In the genomic region with DNA sequence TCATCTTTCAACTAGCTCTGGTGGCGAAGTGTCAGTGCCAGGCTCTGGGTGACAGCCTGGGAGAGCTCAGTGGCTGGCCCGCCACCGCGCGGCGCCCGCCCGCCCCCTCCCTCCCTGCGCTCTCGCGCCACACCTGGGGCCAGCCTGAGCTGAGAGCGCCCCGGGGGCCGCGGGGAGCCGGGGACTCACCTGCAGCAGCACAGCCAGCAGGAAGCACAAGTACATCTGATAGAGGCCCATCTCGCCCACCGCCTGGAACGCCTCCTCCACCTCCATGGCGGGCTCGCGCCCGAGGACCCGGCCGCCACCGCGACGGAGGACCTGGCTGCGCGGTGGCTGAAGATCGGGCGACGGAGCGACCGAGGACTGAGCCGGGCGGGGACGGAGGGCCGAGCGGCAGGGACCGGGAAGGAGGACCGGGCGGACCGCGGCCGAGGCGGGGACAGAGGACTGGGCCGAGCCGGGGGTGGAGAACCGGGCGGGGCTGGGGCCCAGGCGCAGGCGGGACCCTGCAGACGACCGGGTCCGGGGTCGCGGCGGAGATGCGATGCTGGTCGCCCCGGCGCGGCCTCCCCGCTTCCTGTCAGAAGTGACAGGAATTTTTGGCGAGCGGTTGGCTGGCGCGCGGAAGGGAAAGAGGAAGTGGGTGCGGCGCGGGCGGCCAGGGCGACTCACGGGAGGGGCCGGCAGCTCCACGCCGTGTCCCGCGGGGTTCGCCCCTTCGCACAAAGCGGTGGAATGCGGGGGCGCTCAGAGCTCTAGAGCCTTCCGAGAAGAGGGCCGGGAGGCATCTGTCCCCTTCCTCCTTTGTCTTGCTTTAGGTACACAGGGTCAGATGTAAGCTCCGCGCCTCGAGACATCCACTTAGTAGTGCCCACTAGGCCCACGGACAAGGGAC, we compare ENCODE assay signal across 8 mouse cellular contexts. TPM values are rescaled to one million over a fixed set of nuclear protein-coding genes. Genes with fewer than 3 reads are reported as not detected.
DNase-seq lines count a peak whose midpoint lies in the region; ATAC-seq lines count a peak whose summit lies in the region.

A gene (minus strand): TSS at position 611 of the 898 bp plus-strand sequence.

- H3K9ac ChIP-seq in embryonic facial prominence, embryonic 11.5 days (replicated peaks; ENCODE audit: low read length), result peak within 1 kb of the TSS; percentile 90
- H3K9ac ChIP-seq in liver, embryonic 13.5 days, result peak within 1 kb of the TSS; percentile 72

- under 1% methylated on average over 84 of the region's 92 CpGs for WGBS in embryonic facial prominence, embryonic 11.5 days
- under 1% methylated on average over 87 of the region's 92 CpGs for WGBS in liver, embryonic 13.5 days (ENCODE audit: insufficient replicate concordance)

- DNase-seq in left cerebral cortex, adult 18-20 months (ENCODE audit: low spot score in 2 of 2), result peak; percentile 54 to 64
- no peak for DNase-seq in left cerebral cortex, adult 11 months (ENCODE audit: low spot score)
- peak; percentile 60 for DNase-seq in embryonic facial prominence, embryonic 11.5 days (ENCODE audit: low spot score)
- DNase-seq in heart, adult 9 months (ENCODE audit: low spot score in 2 of 2), result peak; percentile 75 to 79
- DNase-seq in kidney, adult 9 months, result peak; percentile 45
- peak; percentile 7 for DNase-seq in liver, embryonic 13.5 days
- DNase-seq in naive thymus-derived CD4-positive, alpha-beta T cell, adult 2 months (ENCODE audit: low read depth), result peak; percentile 55
- peak; percentile 56 for DNase-seq in splenic B cell, adult 2 months (ENCODE audit: low read depth, low spot score)

- peak within 1 kb of the TSS; percentile 66 for H3K27ac ChIP-seq in embryonic facial prominence, embryonic 11.5 days (replicated peaks; ENCODE audit: low read depth, low read length)
- H3K27ac ChIP-seq in liver, embryonic 13.5 days, result peak within 1 kb of the TSS; percentile 43

- no peaks in the 10 kb centered on the region for H3K9me3 ChIP-seq in embryonic facial prominence, embryonic 11.5 days (replicated peaks; ENCODE audit: control insufficient read depth, low read length)
- no peaks in the 10 kb centered on the region for H3K9me3 ChIP-seq in liver, embryonic 13.5 days (replicated peaks)

- H3K36me3 ChIP-seq in embryonic facial prominence, embryonic 11.5 days (replicated peaks; ENCODE audit: control insufficient read depth, insufficient read depth, low read depth, low read length), result no peaks in the 10 kb centered on the region
- no peaks in the 10 kb centered on the region for H3K36me3 ChIP-seq in liver, embryonic 13.5 days
- no peaks in the 10 kb centered on the region for H3K36me3 ChIP-seq in splenic B cell, adult 2 months (ENCODE audit: control insufficient read depth, insufficient read depth, low read length, poor library complexity, severe bottlenecking)

- peak within 1 kb of the TSS; percentile 81 for H3K4me3 ChIP-seq in embryonic facial prominence, embryonic 11.5 days (ENCODE audit: low read depth, low read length)
- H3K4me3 ChIP-seq in liver, embryonic 13.5 days (replicated peaks), result peak within 1 kb of the TSS; percentile 67

- peak; percentile 80 for ATAC-seq in embryonic facial prominence, embryonic 11.5 days (replicated peaks; ENCODE audit: insufficient number of reproducible peaks, low FRiP score, low TSS enrichment, low read depth)
- ATAC-seq in liver, embryonic 13.5 days (ENCODE audit: low read depth), result peak; percentile 75

- no peaks in the 10 kb centered on the region for H3K4me1 ChIP-seq in embryonic facial prominence, embryonic 11.5 days (ENCODE audit: control insufficient read depth, insufficient read depth, low read length)
- H3K4me1 ChIP-seq in liver, embryonic 13.5 days (replicated peaks), result peaks cover 10% of the 10 kb centered on the region

- H3K27me3 ChIP-seq in embryonic facial prominence, embryonic 11.5 days (ENCODE audit: control insufficient read depth, insufficient read depth, low read length), result no peaks in the 10 kb centered on the region
- peaks cover 18% of the 10 kb centered on the region for H3K27me3 ChIP-seq in liver, embryonic 13.5 days
- H3K27me3 ChIP-seq in splenic B cell, adult 2 months (ENCODE audit: control insufficient read depth, insufficient read depth, low read length, poor library complexity, severe bottlenecking), result no peaks in the 10 kb centered on the region

- peak within 1 kb of the TSS; percentile 91 for H3K4me2 ChIP-seq in embryonic facial prominence, embryonic 11.5 days (ENCODE audit: low read depth, low read length)
- peak within 1 kb of the TSS; percentile 78 for H3K4me2 ChIP-seq in liver, embryonic 13.5 days

RNA-seq across cellular contexts. Expression of the gene that starts here (rescaled TPM):
- total RNA-seq in left cerebral cortex, adult 18-20 months (2021), result 1 to 10 TPM; 7.3 to 8.7 TPM
- polyA plus RNA-seq in embryonic facial prominence, embryonic 11.5 days (2014; fragmentation: Nextera tagmentation; extraction: Ambion mirVana), result 4.0 and 5.3 TPM in 2 replicates
- 1.3 and 1.6 TPM in 2 replicates for polyA plus RNA-seq in liver, embryonic 13.5 days (2015; fragmentation: Nextera tagmentation; extraction: Ambion mirVana)
